Mouse (Mus musculus) heart, embryonic 11.5 days (tissue): ENCODE measurements around the gene H2afv. TPM values are rescaled to one million over a fixed set of nuclear protein-coding genes. Genes with fewer than 3 reads are reported as not detected.
A peak's percentile ranks its signal among the peaks of the same experiment; 100 is the strongest.

Experiments
- ATAC-seq: fragments of 200-750 bp; cut with Nextera tagmentation; replicated peaks from 2 replicates; pipeline ENCODE4 v1.8.0; 2017; ENCODE audit warnings: moderate library complexity; ENCODE audit not compliant: insufficient number of reproducible peaks, low FRiP score, low TSS enrichment
- H3K27ac ChIP-seq: fragments of 300-500 bp; sonication (generic); 2 replicates; pipeline ENCODE4 v1.5.1; 2014; ENCODE audit warnings: mild to moderate bottlenecking, low read depth, low read length
- H3K27me3 ChIP-seq: fragments of 300-500 bp; sonication (generic); 2 replicates; pipeline ENCODE4 v1.6.1; 2014; ENCODE audit warnings: mild to moderate bottlenecking, low read length, mixed read lengths; ENCODE audit not compliant: control insufficient read depth, insufficient read depth
- H3K36me3 ChIP-seq: fragments of 300-500 bp; sonication (generic); 2 replicates; pipeline ENCODE4 v1.6.1; 2014; ENCODE audit warnings: mild to moderate bottlenecking, low read length, moderate library complexity, mixed read lengths; ENCODE audit not compliant: control insufficient read depth, insufficient read depth
- H3K4me1 ChIP-seq: fragments of 300-500 bp; sonication (generic); 2 replicates; pipeline ENCODE4 v1.6.1; 2014; ENCODE audit warnings: low read length; ENCODE audit not compliant: control insufficient read depth, insufficient read depth
- H3K4me2 ChIP-seq: fragments of 300-500 bp; sonication (generic); 2 replicates; pipeline ENCODE4 v1.6.1; 2014; ENCODE audit warnings: mild to moderate bottlenecking, moderate library complexity
- H3K4me3 ChIP-seq: fragments of 300-500 bp; sonication (generic); 2 replicates; pipeline ENCODE4 v1.5.1; 2014; ENCODE audit warnings: low read depth, low read length
- H3K9ac ChIP-seq: fragments of 300-500 bp; sonication (generic); 2 replicates; pipeline ENCODE4 v1.6.1; 2014; ENCODE audit warnings: mild to moderate bottlenecking, low read depth, low read length, moderate library complexity
- H3K9me3 ChIP-seq: fragments of 300-500 bp; sonication (generic); replicated peaks from 2 replicates; pipeline ENCODE4 v1.6.1; 2016; ENCODE audit warnings: low read length; ENCODE audit not compliant: control insufficient read depth
- WGBS: fragments of 180-500 bp; shearing (Covaris S2); extraction: QIAGEN DNeasy Blood & Tissue Kit; methylation state at CpG from one replicate; pipeline ENCODE4 v1.1.7; 2014; ENCODE audit not compliant: insufficient replicate concordance; 5-methylcytosine and 5-hydroxymethylcytosine counted together
- polyA plus RNA-seq: library from polyadenylated mRNA; unstranded; fragments of >200 nt; fragmentation: Nextera tagmentation; extraction: Ambion mirVana; gene quantifications from 2 replicates; pipeline ENCODE4 v1.2.1, GENCODE M21; 2014

H2afv gene
- polyA plus RNA-seq, result 353 and 356 TPM in 2 replicates

- no peaks in the 10 kb centered on the region for H3K36me3 ChIP-seq
- WGBS, result under 1% methylated on average over 79 of the region's 80 CpGs
- peak within 1 kb of the TSS; percentile 88 for H3K9ac ChIP-seq
- peak within 1 kb of the TSS; percentile 77 for H3K4me3 ChIP-seq
- no peaks in the 10 kb centered on the region; the same call in 1 of the 2 replicates for H3K4me1 ChIP-seq
- ATAC-seq, result peak; percentile 99
- no peaks in the 10 kb centered on the region for H3K27me3 ChIP-seq
- H3K27ac ChIP-seq, result peak within 1 kb of the TSS; percentile 91
- H3K9me3 ChIP-seq, result no peaks in the 10 kb centered on the region
- H3K4me2 ChIP-seq, result peak within 1 kb of the TSS; percentile 83
Observed at GRCm38 (mm10) chr11:6444077-6444853, at the start of gene H2afv. TSS of gene H2afv (minus strand) at chr11:6444443.

GRCm38 (mm10) chr11:6489691-6490503 is 45.7 kb upstream of the H2afv start:
- Histone ChIP-seq H3K36me3 (no peaks in the 10 kb centered on the region), H3K9me3 (no peaks in the 10 kb centered on the region), H3K27me3 (no peaks in the 10 kb centered on the region), H3K4me3 (no peak overlapping the region), H3K4me1 (no peaks in the 10 kb centered on the region; the same call in 1 of the 2 replicates), H3K4me2 (no peak overlapping the region), H3K9ac (no peak overlapping the region), H3K27ac (no peak overlapping the region)
- WGBS, result 52% methylated on average over 6 of the region's 6 CpGs
- ATAC-seq, result no peak

- ATAC-seq, result no peak
- H3K9me3 ChIP-seq, result no peaks in the 10 kb centered on the region
- no peak overlapping the region for H3K4me2 ChIP-seq
- H3K9ac ChIP-seq, result no peak overlapping the region
- no peaks in the 10 kb centered on the region for H3K36me3 ChIP-seq
- H3K4me3 ChIP-seq, result no peak overlapping the region
- no peaks in the 10 kb centered on the region for H3K27me3 ChIP-seq
- H3K4me1 ChIP-seq, result no peaks in the 10 kb centered on the region; the same call in 1 of the 2 replicates
- WGBS, result 88% methylated on average over 7 of the region's 7 CpGs
- no peak overlapping the region for H3K27ac ChIP-seq
Observed at GRCm38 (mm10) chr11:6489257-6489656, 45.0 kb upstream of the H2afv start.

- H3K36me3 ChIP-seq, result no peaks in the 10 kb centered on the region
- H3K9ac ChIP-seq, result no peak overlapping the region
- H3K9me3 ChIP-seq, result no peaks in the 10 kb centered on the region
- 91% methylated on average over 5 of the region's 5 CpGs for WGBS
- no peak for ATAC-seq
- no peak overlapping the region for H3K27ac ChIP-seq
- H3K4me1 ChIP-seq, result peaks cover 3% of the 10 kb centered on the region; the same call in 1 of the 2 replicates
- no peak overlapping the region for H3K4me3 ChIP-seq
- H3K4me2 ChIP-seq, result no peak overlapping the region
- no peaks in the 10 kb centered on the region for H3K27me3 ChIP-seq
Observed at GRCm38 (mm10) chr11:6488041-6488684, 43.9 kb upstream of the H2afv start.

GRCm38 (mm10) chr11:6487496-6487895 is 43.3 kb upstream of the H2afv start:
- Histone ChIP-seq H3K4me3 (no peak overlapping the region), H3K9me3 (no peaks in the 10 kb centered on the region), H3K4me2 (no peak overlapping the region), H3K9ac (no peak overlapping the region), H3K4me1 (peaks cover 5% of the 10 kb centered on the region; the same call in 1 of the 2 replicates), H3K27ac (peak overlapping the region; percentile 29; the same call in 1 of the 2 replicates), H3K27me3 (no peaks in the 10 kb centered on the region), H3K36me3 (no peaks in the 10 kb centered on the region)
- ATAC-seq, result no peak
- WGBS, result 35% methylated on average over 7 of the region's 7 CpGs

- Histone ChIP-seq H3K4me2 (no peak overlapping the region), H3K4me1 (peaks cover 5% of the 10 kb centered on the region; the same call in 1 of the 2 replicates), H3K4me3 (no peak overlapping the region), H3K27me3 (no peaks in the 10 kb centered on the region), H3K27ac (peak overlapping the region; percentile 29; the same call in 1 of the 2 replicates), H3K9ac (no peak overlapping the region), H3K9me3 (no peaks in the 10 kb centered on the region), H3K36me3 (no peaks in the 10 kb centered on the region)
- no peak for ATAC-seq
- WGBS, result 62% methylated on average over 6 of the region's 6 CpGs
Observed at GRCm38 (mm10) chr11:6486916-6487315, 42.7 kb upstream of the H2afv start.

- no peak for ATAC-seq
- Histone ChIP-seq H3K36me3 (no peaks in the 10 kb centered on the region), H3K4me3 (no peak overlapping the region), H3K27me3 (no peaks in the 10 kb centered on the region), H3K4me1 (peaks cover 5% of the 10 kb centered on the region; the same call in 1 of the 2 replicates), H3K27ac (no peak overlapping the region), H3K9me3 (no peaks in the 10 kb centered on the region), H3K9ac (no peak overlapping the region), H3K4me2 (no peak overlapping the region)
- 52% methylated on average over 3 of the region's 3 CpGs for WGBS
Observed at GRCm38 (mm10) chr11:6484244-6484959, 40.2 kb upstream of the H2afv start.

- H3K27ac ChIP-seq, result no peak overlapping the region
- H3K9ac ChIP-seq, result no peak overlapping the region
- H3K4me3 ChIP-seq, result no peak overlapping the region
- no peak overlapping the region for H3K4me2 ChIP-seq
- 50% methylated on average over 2 of the region's 2 CpGs for WGBS
- H3K9me3 ChIP-seq, result no peaks in the 10 kb centered on the region
- H3K4me1 ChIP-seq, result peaks cover 5% of the 10 kb centered on the region; the same call in 1 of the 2 replicates
- no peak for ATAC-seq
- no peaks in the 10 kb centered on the region for H3K27me3 ChIP-seq
- H3K36me3 ChIP-seq, result no peaks in the 10 kb centered on the region
Observed at GRCm38 (mm10) chr11:6483103-6483502, 38.9 kb upstream of the H2afv start.
